Mouse (Mus musculus): ENCODE results near the gene Vmn1r65.

- TF ChIP-seq POLR2A (IDR thresholded peaks at IDR 0.05; ENCODE audit: insufficient read length, low read depth) (no peak), USF1 (IDR thresholded peaks at IDR 0.05; ENCODE audit: low read depth) (no peak), E2F4 (IDR thresholded peaks at IDR 0.05; ENCODE audit: insufficient read depth) (no peak), POLR2AphosphoS2 (IDR thresholded peaks at IDR 0.05; ENCODE audit: insufficient read length, low read depth) (no peak), CEBPB (IDR thresholded peaks at IDR 0.05; ENCODE audit: insufficient read depth, poor library complexity, severe bottlenecking) (no peak)
These were observed 34.1 kb upstream of the Vmn1r65 start, which contains the start of gene Nlrp4c for GRCm38 (mm10) chr7:6044861-6045260.

Measured in myocyte (in vitro differentiated cells).